Mouse (Mus musculus) embryonic fibroblast, embryonic 13.5 days (primary cell): Measurements from ENCODE around the gene Esrra. TPM values are rescaled to one million over a fixed set of nuclear protein-coding genes. Genes with fewer than 3 reads are reported as not detected.
A peak's percentile ranks its signal among the peaks of the same experiment; 100 is the strongest.

ENCODE experiments used
- H3K27ac ChIP-seq: 2 replicates; pipeline ENCODE4 v1.5.1; 2012; ENCODE audit warnings: low read length, control low read depth, inconsistent platforms; ENCODE audit not compliant: insufficient read depth
- H3K4me1 ChIP-seq: 2 replicates; pipeline ENCODE4 v1.6.1; 2011; ENCODE audit warnings: low read length; ENCODE audit not compliant: control insufficient read depth, insufficient read depth
- H3K4me3 ChIP-seq: 2 replicates; pipeline ENCODE4 v1.5.1; 2011; ENCODE audit warnings: mild to moderate bottlenecking, control low read depth, low read length; ENCODE audit not compliant: insufficient read depth
- CTCF ChIP-seq: IDR thresholded peaks from 2 replicates; pipeline ENCODE4 v1.5.1; 2011; ENCODE audit warnings: mild to moderate bottlenecking, control low read depth, low read length, moderate library complexity, borderline replicate concordance; ENCODE audit not compliant: insufficient read depth
- POLR2A ChIP-seq: IDR thresholded peaks from 2 replicates; pipeline ENCODE4 v1.6.1; 2011; ENCODE audit warnings: low read depth, mild to moderate bottlenecking, control low read depth, low read length, moderate library complexity
- polyA plus RNA-seq: library from polyadenylated mRNA; stranded (reverse); fragments of >200 nt; gene quantifications from 2 replicates; pipeline ENCODE4 v1.2.4, GENCODE M21; 2011; ENCODE audit warnings: low read depth; ENCODE audit not compliant: missing spikeins, insufficient read length

Esrra gene
- polyA plus RNA-seq, 1 experiment, result 18.6 TPM

- no peak for TF ChIP-seq POLR2A
- Histone ChIP-seq H3K27ac (no peak overlapping the region), H3K4me3 (peak overlapping the region; percentile 20), H3K4me1 (no peaks in the 10 kb centered on the region)
Measured at GRCm38 (mm10) chr19:6933436-6934194, 12.0 kb upstream of the Esrra start.

- no peaks in the 10 kb centered on the region for H3K4me1 ChIP-seq
- no peak overlapping the region for H3K27ac ChIP-seq
- TF ChIP-seq CTCF, result no peak
- no peak for TF ChIP-seq POLR2A
- H3K4me3 ChIP-seq, result no peak overlapping the region
Measured at GRCm38 (mm10) chr19:6933102-6933435, 11.5 kb upstream of the Esrra start.

- no peak overlapping the region for H3K4me3 ChIP-seq
- H3K4me1 ChIP-seq, result no peaks in the 10 kb centered on the region
- TF ChIP-seq CTCF, result no peak
- TF ChIP-seq POLR2A, result no peak
- H3K27ac ChIP-seq, result no peak overlapping the region
Measured at GRCm38 (mm10) chr19:6932018-6932417, 10.4 kb upstream of the Esrra start.

DNA sequence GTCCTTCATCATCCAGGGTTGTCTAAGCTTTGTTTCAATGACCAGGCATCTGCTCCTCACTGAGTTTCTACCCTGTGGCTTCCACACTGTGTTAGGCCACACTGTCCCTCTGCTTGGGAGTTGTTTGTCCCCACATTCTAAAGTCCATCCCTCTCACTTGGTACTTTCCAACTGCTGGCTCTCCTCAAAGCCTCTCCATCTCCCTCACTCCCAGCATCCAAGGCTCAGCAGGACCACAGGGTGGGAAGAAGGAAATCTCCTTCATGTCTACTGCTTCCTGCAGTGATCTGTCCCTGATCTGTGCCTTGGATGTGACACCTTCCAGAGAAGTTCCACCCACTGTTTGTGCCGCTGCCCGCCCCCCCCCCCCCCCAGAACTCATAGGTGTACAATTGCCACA, 9.4 kb upstream of the Esrra start:
- no peak overlapping the region for H3K27ac ChIP-seq
- no peak overlapping the region for H3K4me3 ChIP-seq
- no peak for TF ChIP-seq POLR2A
- TF ChIP-seq CTCF, result no peak
- no peaks in the 10 kb centered on the region for H3K4me1 ChIP-seq

GRCm38 (mm10) chr19:6928080-6928479, 6.5 kb upstream of the Esrra start:
- no peak for TF ChIP-seq POLR2A
- no peak for TF ChIP-seq CTCF
- H3K4me3 ChIP-seq, result no peak overlapping the region
- H3K27ac ChIP-seq, result no peak overlapping the region
- H3K4me1 ChIP-seq, result no peaks in the 10 kb centered on the region

GRCm38 (mm10) chr19:6926559-6927255, 5.1 kb upstream of the Esrra start:
- no peak for TF ChIP-seq POLR2A
- TF ChIP-seq CTCF, result no peak
- Histone ChIP-seq H3K27ac (no peak overlapping the region), H3K4me3 (no peak overlapping the region), H3K4me1 (0 out of 2 replicates have a peak, but pooled peaks cover 3% of the 10 kb centered on the region)

DNA sequence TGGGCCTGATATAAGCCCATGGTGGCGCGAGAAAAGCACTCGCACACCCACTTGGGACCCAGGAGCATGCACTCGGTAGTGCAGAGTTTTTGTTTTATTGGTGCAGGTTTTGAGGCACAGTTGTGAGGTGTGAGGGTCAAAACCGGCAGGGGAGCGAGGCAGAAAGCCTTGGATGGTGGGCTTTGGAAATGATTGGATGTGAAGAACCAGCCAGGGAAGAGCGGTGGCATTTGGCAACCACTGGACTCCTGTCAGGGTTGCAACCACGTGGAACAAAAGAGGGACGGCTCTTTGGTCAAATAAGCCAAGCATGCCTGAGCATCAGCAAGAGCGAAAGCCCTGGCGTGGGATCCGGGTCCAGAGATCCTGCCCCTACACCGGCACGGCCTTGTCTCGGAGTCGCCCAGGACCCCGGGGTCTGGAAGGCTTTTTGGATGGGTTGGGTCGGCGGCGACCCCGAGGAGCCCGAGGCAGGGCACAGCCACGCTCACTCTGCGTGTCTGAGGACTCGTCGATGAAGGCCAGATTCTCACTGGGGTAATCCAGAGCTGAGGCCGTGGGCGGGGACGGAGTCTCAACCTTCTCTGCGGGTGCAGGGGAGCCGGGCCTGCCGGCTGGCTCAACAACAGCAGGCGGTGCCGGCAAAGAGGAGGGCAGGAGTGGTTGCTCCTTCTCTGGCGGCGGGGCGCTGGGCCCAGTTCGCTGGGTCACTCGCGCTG, 4.2 kb upstream of the Esrra start:
- Histone ChIP-seq H3K27ac (no peak overlapping the region), H3K4me3 (no peak overlapping the region), H3K4me1 (0 out of 2 replicates have a peak, but pooled peaks cover 3% of the 10 kb centered on the region)
- TF ChIP-seq POLR2A (no peak), CTCF (no peak)

DNA sequence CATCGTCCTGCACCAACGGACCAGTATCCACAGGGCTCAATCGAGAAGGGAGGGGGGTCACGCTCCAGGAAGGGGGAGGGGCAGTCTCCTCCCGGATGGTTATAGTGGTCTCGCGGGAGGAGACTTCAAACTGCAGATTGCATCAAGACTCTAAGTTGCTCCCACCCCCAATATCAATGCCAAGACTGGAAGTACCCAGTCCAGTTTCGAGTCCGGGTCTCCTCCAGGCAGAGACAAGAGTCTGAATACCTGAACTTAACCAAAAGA, 3.6 kb upstream of the Esrra start, which contains the start of gene Catsperz:
Gene Catsperz (minus strand): TSS at position 74 of the 267 bp plus-strand sequence.
- no peak within 1 kb of the TSS for H3K4me3 ChIP-seq
- H3K27ac ChIP-seq, result no peak within 1 kb of the TSS
- H3K4me1 ChIP-seq, result peaks cover 6% of the 10 kb centered on the region; the same call in 1 of the 2 replicates

DNA sequence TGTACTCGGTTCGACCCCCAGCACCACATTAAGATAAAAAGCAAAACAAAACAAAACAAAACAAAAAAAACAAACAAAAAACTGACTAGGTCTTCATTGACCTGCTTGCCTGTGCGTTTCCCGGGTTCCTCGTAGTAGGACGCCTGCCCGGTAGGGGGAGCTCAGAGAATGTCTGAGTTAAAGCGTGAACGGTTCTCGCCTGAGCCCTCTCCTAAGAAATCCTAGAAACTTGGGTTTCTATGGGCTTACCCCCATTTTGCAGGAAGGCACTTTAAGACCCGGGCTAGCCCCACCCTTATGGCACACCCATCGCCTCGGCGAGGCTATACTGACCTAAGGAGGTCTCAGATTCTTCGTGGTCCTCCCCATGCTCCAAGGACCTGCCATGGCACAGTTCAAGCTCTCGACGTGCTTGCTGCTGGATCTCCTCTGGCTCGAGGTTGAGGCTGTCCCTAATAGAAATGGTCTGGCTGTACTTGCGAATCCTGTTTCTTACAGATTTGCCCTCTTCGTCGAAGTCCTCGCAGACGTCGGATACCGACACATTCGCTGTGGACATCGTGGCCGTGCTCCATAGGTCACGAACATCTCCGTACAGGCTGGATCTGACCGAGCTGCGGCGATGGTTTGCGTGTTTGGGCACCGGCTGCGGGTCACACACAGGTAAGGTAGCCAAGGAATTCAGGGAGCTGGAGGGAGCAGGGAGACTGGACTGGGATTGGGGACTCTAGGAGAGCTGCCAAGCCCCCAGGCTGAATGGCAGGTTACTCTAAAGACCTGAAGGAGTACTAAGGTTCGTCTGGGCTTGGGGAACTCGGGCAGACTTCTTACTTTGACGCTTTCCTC, 3.1 kb upstream of the Esrra start:
- TF ChIP-seq POLR2A (no peak), CTCF (peak; percentile 62; the same call in 1 of the 2 replicates)
- Histone ChIP-seq H3K4me3 (no peak overlapping the region), H3K27ac (no peak overlapping the region), H3K4me1 (peaks cover 8% of the 10 kb centered on the region; the same call in 1 of the 2 replicates)

More for the DNA sequence above, 3.6 kb upstream of the Esrra start, which contains the start of gene Catsperz:
- TF ChIP-seq CTCF, result no peak
- no peak for TF ChIP-seq POLR2A
